Mouse (Mus musculus) neural tube, embryonic 14.5 days (tissue): ENCODE measurements around the gene Vmn2r29. TPM values are rescaled to one million over a fixed set of nuclear protein-coding genes. Genes with fewer than 3 reads are reported as not detected.

Source experiments
- ATAC-seq: fragments of 200-750 bp; cut with Nextera tagmentation; 2 replicates; pipeline ENCODE4 v1.8.0; 2017; ENCODE audit warnings: low read depth, mild to moderate bottlenecking, moderate TSS enrichment, moderate library complexity
- H3K27ac ChIP-seq: fragments of 300-500 bp; sonication (generic); 2 replicates; pipeline ENCODE4 v1.5.1; 2014; ENCODE audit warnings: low read depth, mild to moderate bottlenecking, control low read depth, low read length, moderate library complexity, mixed read lengths
- H3K27me3 ChIP-seq: fragments of 300-500 bp; sonication (generic); 2 replicates; pipeline ENCODE4 v1.6.1; 2014; ENCODE audit warnings: low read length; ENCODE audit not compliant: control insufficient read depth, insufficient read depth
- H3K36me3 ChIP-seq: fragments of 300-500 bp; sonication (generic); 2 replicates; pipeline ENCODE4 v1.6.1; 2014; ENCODE audit warnings: low read length, mixed read lengths; ENCODE audit not compliant: control insufficient read depth, insufficient read depth
- H3K4me1 ChIP-seq: fragments of 300-500 bp; sonication (generic); 2 replicates; pipeline ENCODE4 v1.6.1; 2014; ENCODE audit warnings: low read length; ENCODE audit not compliant: control insufficient read depth, insufficient read depth
- H3K4me2 ChIP-seq: fragments of 300-500 bp; sonication (generic); 2 replicates; pipeline ENCODE4 v1.6.1; 2014; ENCODE audit warnings: mild to moderate bottlenecking, low read depth, low read length, control low read depth
- H3K4me3 ChIP-seq: fragments of 300-500 bp; sonication (generic); 2 replicates; pipeline ENCODE4 v1.5.1; 2014; ENCODE audit warnings: low read depth, low read length, control low read depth, mixed read lengths
- H3K9ac ChIP-seq: fragments of 300-500 bp; sonication (generic); replicated peaks from 2 replicates; pipeline ENCODE4 v1.6.1; 2014; ENCODE audit warnings: low read depth, mild to moderate bottlenecking, control low read depth, low read length, mixed read lengths
- H3K9me3 ChIP-seq: fragments of 300-500 bp; sonication (generic); 2 replicates; pipeline ENCODE4 v1.6.1; 2016; ENCODE audit warnings: low read length; ENCODE audit not compliant: control insufficient read depth
- WGBS: fragments of 180-500 bp; shearing (Covaris S2); extraction: QIAGEN DNeasy Blood & Tissue Kit; methylation state at CpG from one replicate; pipeline ENCODE4 v1.1.7; 2014; 5-methylcytosine and 5-hydroxymethylcytosine counted together
- polyA plus RNA-seq: library from polyadenylated mRNA; unstranded; fragments of >200 nt; fragmentation: Nextera tagmentation; extraction: Ambion mirVana; gene quantifications from 2 replicates; pipeline ENCODE4 v1.2.1, GENCODE M21; 2014

Vmn2r29 gene
- polyA plus RNA-seq, 1 experiment from 2014 or later: 2.5 TPM

GRCm38 (mm10) chr7:7185897-7186296, 61.2 kb downstream of the Vmn2r29 start:
- Histone ChIP-seq H3K4me2 (no peak overlapping the region), H3K27ac (no peak overlapping the region), H3K4me1 (no peaks in the 10 kb centered on the region), H3K4me3 (no peak overlapping the region), H3K36me3 (peaks cover 15% of the 10 kb centered on the region), H3K9ac (no peak overlapping the region), H3K27me3 (no peaks in the 10 kb centered on the region), H3K9me3 (no peaks in the 10 kb centered on the region)
- 91% methylated on average over 1 of the region's 1 CpGs for WGBS
- no peak for ATAC-seq

Other genes with a start within 250 kb of the Vmn2r29 start
- 22.7 and 23.8 TPM in 2 replicates for gene Zfp954, start 125.8 kb downstream of the Vmn2r29 start, polyA plus RNA-seq
- 13.8 and 15.4 TPM in 2 replicates for gene Zfp773, start 110.6 kb downstream of the Vmn2r29 start, polyA plus RNA-seq
- 3.6 and 3.9 TPM in 2 replicates for gene Zfp418, start 76.0 kb downstream of the Vmn2r29 start, polyA plus RNA-seq
- gene Zfp772, start 37.3 kb downstream of the Vmn2r29 start, polyA plus RNA-seq: 10.1 and 11.1 TPM in 2 replicates
- gene Gm45844, start 31.0 kb upstream of the Vmn2r29 start, polyA plus RNA-seq: 9.7 and 16.2 TPM in 2 replicates
- 188 and 193 TPM in 2 replicates for gene Clcn4, start 53.5 kb upstream of the Vmn2r29 start, polyA plus RNA-seq
- not detected in 2 replicates for gene Vmn2r30, start 90.3 kb upstream of the Vmn2r29 start, polyA plus RNA-seq
- not detected in 2 replicates for gene Gm45783, start 127.2 kb upstream of the Vmn2r29 start, polyA plus RNA-seq
- gene Vmn2r31, start 152.4 kb upstream of the Vmn2r29 start, polyA plus RNA-seq: not detected in 2 replicates
- gene Vmn2r32, start 232.7 kb upstream of the Vmn2r29 start, polyA plus RNA-seq: not detected in 2 replicates